Comparison of ENCODE assay signal across 19 mouse cellular contexts in genomic region chr3:131190239-131190638, GRCm38 (mm10).
A peak's percentile ranks its signal among the peaks of the same experiment; 100 is the strongest.
DNase-seq lines count a peak whose midpoint lies in the region; ATAC-seq lines count a peak whose summit lies in the region.
"Had no signal": no experiment of that assay in that cellular context is flagged by ENCODE, and none has a peak within 500 bp of the region (broad histone marks: within the 10 kb centered on the region; RNA-seq: fewer than 3 reads in every experiment).

No protein-coding gene starts in this region.

- no peak overlapping the region for H3K9ac ChIP-seq in heart, embryonic 12.5 days
- H3K9ac ChIP-seq in lung, embryonic 16.5 days (ENCODE audit: low read length), result no peak overlapping the region
- H3K9ac ChIP-seq in embryonic facial prominence, embryonic 15.5 days, result no peak overlapping the region
- H3K9ac ChIP-seq in stomach, embryonic 16.5 days (ENCODE audit: low read length), result no peak overlapping the region
- H3K9ac ChIP-seq: embryonic facial prominence, embryonic 12.5 days; hindbrain, embryonic 14.5 days; liver, embryonic 13.5 days had no signal

- peaks cover 6% of the 10 kb centered on the region for H3K4me1 ChIP-seq in heart, embryonic 12.5 days (replicated peaks)
- no peaks in the 10 kb centered on the region; the same call in 1 of the 2 replicates for H3K4me1 ChIP-seq in lung, embryonic 16.5 days (replicated peaks; ENCODE audit: control insufficient read depth, insufficient read depth, low read length)
- H3K4me1 ChIP-seq in embryonic facial prominence, embryonic 15.5 days, result peaks cover 11% of the 10 kb centered on the region
- no peaks in the 10 kb centered on the region for H3K4me1 ChIP-seq in stomach, embryonic 16.5 days (ENCODE audit: control insufficient read depth, insufficient read depth, low read length)
- H3K4me1 ChIP-seq: liver, embryonic 13.5 days had no signal

- H3K36me3 ChIP-seq in heart, embryonic 12.5 days, result peaks cover 3% of the 10 kb centered on the region; the same call in 1 of the 2 replicates
- H3K36me3 ChIP-seq in lung, embryonic 16.5 days (ENCODE audit: control insufficient read depth, insufficient read depth, low read length), result peaks cover 2% of the 10 kb centered on the region; the same call in 1 of the 2 replicates
- peaks cover 3% of the 10 kb centered on the region; the same call in 1 of the 2 replicates for H3K36me3 ChIP-seq in embryonic facial prominence, embryonic 15.5 days
- no peaks in the 10 kb centered on the region for H3K36me3 ChIP-seq in stomach, embryonic 16.5 days (ENCODE audit: control insufficient read depth, insufficient read depth, low read length)
- H3K36me3 ChIP-seq: liver, embryonic 13.5 days had no signal

- no peaks in the 10 kb centered on the region for H3K9me3 ChIP-seq in heart, embryonic 12.5 days (replicated peaks)
- no peaks in the 10 kb centered on the region for H3K9me3 ChIP-seq in lung, embryonic 16.5 days (ENCODE audit: control insufficient read depth, low read length)
- H3K9me3 ChIP-seq in embryonic facial prominence, embryonic 15.5 days (replicated peaks), result no peaks in the 10 kb centered on the region
- H3K9me3 ChIP-seq in stomach, embryonic 16.5 days (replicated peaks; ENCODE audit: control insufficient read depth, low read length), result no peaks in the 10 kb centered on the region
- H3K9me3 ChIP-seq: embryonic facial prominence, embryonic 12.5 days; liver, embryonic 13.5 days had no signal

- DNase-seq in heart, postnatal 10 days, result no peak
- no peak for DNase-seq in lung, adult 18-20 months
- DNase-seq in urinary bladder, postnatal 10 days (ENCODE audit: low spot score), result no peak
- DNase-seq: adrenal gland, postnatal 36 days; B cell, adult 2 months; cerebellum, adult 2 months; gastrocnemius, postnatal 14 days; kidney, adult 18-20 months; liver, embryonic 13.5 days; lung, postnatal 14 days; right cerebral cortex, postnatal 25 days; thymus, postnatal 36 days had no signal

- no peak overlapping the region for H3K4me3 ChIP-seq in heart, embryonic 12.5 days
- H3K4me3 ChIP-seq in lung, embryonic 16.5 days (ENCODE audit: low read length), result no peak overlapping the region
- H3K4me3 ChIP-seq in embryonic facial prominence, embryonic 15.5 days (replicated peaks), result no peak overlapping the region
- no peak overlapping the region for H3K4me3 ChIP-seq in stomach, embryonic 16.5 days (replicated peaks; ENCODE audit: low read length)
- H3K4me3 ChIP-seq: embryonic facial prominence, embryonic 12.5 days; liver, embryonic 13.5 days had no signal

- 41% methylated on average over 11 of the region's 11 CpGs for WGBS in heart, embryonic 12.5 days
- 25% methylated on average over 11 of the region's 11 CpGs for WGBS in lung, embryonic 16.5 days
- 44% methylated on average over 11 of the region's 11 CpGs for WGBS in embryonic facial prominence, embryonic 15.5 days
- WGBS in stomach, embryonic 16.5 days, result 13% methylated on average over 11 of the region's 11 CpGs

- intact Hi-C loops in heart, postnatal 10 days (cut with DNase I), result no loop called here

- H3K27me3 ChIP-seq in heart, embryonic 12.5 days (replicated peaks), result no peaks in the 10 kb centered on the region
- no peaks in the 10 kb centered on the region for H3K27me3 ChIP-seq in lung, embryonic 16.5 days (ENCODE audit: control insufficient read depth, insufficient read depth, low read depth, low read length)
- no peaks in the 10 kb centered on the region for H3K27me3 ChIP-seq in embryonic facial prominence, embryonic 15.5 days
- H3K27me3 ChIP-seq in stomach, embryonic 16.5 days (ENCODE audit: control insufficient read depth, insufficient read depth, low read length), result no peaks in the 10 kb centered on the region
- H3K27me3 ChIP-seq: embryonic facial prominence, embryonic 12.5 days had no signal

- 0 out of 2 replicates have a peak overlapping the region, but pooled peaks have one; percentile 19 for H3K4me2 ChIP-seq in heart, embryonic 12.5 days
- H3K4me2 ChIP-seq in lung, embryonic 16.5 days (ENCODE audit: low read depth, low read length), result 0 out of 2 replicates have a peak overlapping the region, but pooled peaks have one; percentile 10
- H3K4me2 ChIP-seq in embryonic facial prominence, embryonic 15.5 days (replicated peaks), result no peak overlapping the region
- 0 out of 2 replicates have a peak overlapping the region, but pooled peaks have one; percentile 1 for H3K4me2 ChIP-seq in stomach, embryonic 16.5 days (ENCODE audit: low read depth, low read length)
- H3K4me2 ChIP-seq: embryonic facial prominence, embryonic 12.5 days; hindbrain, embryonic 14.5 days; liver, embryonic 13.5 days had no signal

- ATAC-seq in heart, embryonic 12.5 days (ENCODE audit: insufficient number of reproducible peaks, low FRiP score), result no peak
- ATAC-seq in lung, embryonic 16.5 days (ENCODE audit: low read depth), result no peak
- ATAC-seq in embryonic facial prominence, embryonic 15.5 days (ENCODE audit: insufficient number of reproducible peaks, low FRiP score, low TSS enrichment, low read depth), result no peak
- no peak for ATAC-seq in stomach, embryonic 16.5 days (ENCODE audit: insufficient read depth, low FRiP score)

- no peak overlapping the region for H3K27ac ChIP-seq in heart, embryonic 12.5 days (ENCODE audit: poor library complexity, severe bottlenecking)
- no peak overlapping the region for H3K27ac ChIP-seq in lung, embryonic 16.5 days (ENCODE audit: low read length)
- peak overlapping the region; percentile 40; the same call in 1 of the 2 replicates for H3K27ac ChIP-seq in embryonic facial prominence, embryonic 15.5 days (replicated peaks)
- H3K27ac ChIP-seq in stomach, embryonic 16.5 days (ENCODE audit: low read length), result no peak overlapping the region
- H3K27ac ChIP-seq: embryonic facial prominence, embryonic 12.5 days; hindbrain, embryonic 14.5 days; kidney, postnatal 0 days; liver, embryonic 13.5 days had no signal
